Mouse (Mus musculus): ENCODE data around the gene Wdr34.
"Not testable (repeated sequence)": the region's sequence is repeated elsewhere in the genome, so short reads cannot be mapped to it uniquely, and the experiment has no call there.

Wdr34 gene

GRCm38 (mm10) chr2:30066046-30066901 lies 17.6 kb upstream of the Wdr34 start:
- DNase-seq (ENCODE audit: low spot score) = peak; percentile 92

GRCm38 (mm10) chr2:30064298-30064697 lies 15.6 kb upstream of the Wdr34 start:
- DNase-seq (ENCODE audit: low spot score) = no peak

- no peak for DNase-seq (ENCODE audit: low spot score)
Measured at GRCm38 (mm10) chr2:30063791-30064190, 15.1 kb upstream of the Wdr34 start.

GRCm38 (mm10) chr2:30063235-30063634 lies 14.6 kb upstream of the Wdr34 start:
- DNase-seq (ENCODE audit: low spot score) = no peak

- peak; percentile 39 for DNase-seq (ENCODE audit: low spot score)
Measured at GRCm38 (mm10) chr2:30062249-30063093, 13.8 kb upstream of the Wdr34 start.

GRCm38 (mm10) chr2:30061215-30062166 lies 12.8 kb upstream of the Wdr34 start:
- DNase-seq (ENCODE audit: low spot score) = no peak

GRCm38 (mm10) chr2:30058418-30058817 lies 9.7 kb upstream of the Wdr34 start:
- no peak for DNase-seq (ENCODE audit: low spot score)

GRCm38 (mm10) chr2:30057223-30057904 lies 8.7 kb upstream of the Wdr34 start, which contains the start of gene Set:
Gene Set (plus strand): TSS chr2:30057378.
- no peak for DNase-seq (ENCODE audit: low spot score)

- no peak for DNase-seq (ENCODE audit: low spot score)
Measured at GRCm38 (mm10) chr2:30056736-30057135, 8.1 kb upstream of the Wdr34 start.

- not testable (repeated sequence) for DNase-seq (ENCODE audit: low spot score)
Measured at GRCm38 (mm10) chr2:30055310-30055709, 6.6 kb upstream of the Wdr34 start.

- DNase-seq (ENCODE audit: low spot score) = no peak
Measured at GRCm38 (mm10) chr2:30051992-30052761, 3.5 kb upstream of the Wdr34 start.

- no peak for DNase-seq (ENCODE audit: low spot score)
Measured at GRCm38 (mm10) chr2:30049831-30050230, 1.1 kb upstream of the Wdr34 start.

GRCm38 (mm10) chr2:30048101-30048501 lies 580 bp downstream of the Wdr34 start:
- DNase-seq (ENCODE audit: low spot score) = no peak

- DNase-seq (ENCODE audit: low spot score) = no peak
Measured at GRCm38 (mm10) chr2:30047127-30047526, 1.6 kb downstream of the Wdr34 start.

GRCm38 (mm10) chr2:30044550-30044949 lies 4.1 kb downstream of the Wdr34 start:
- no peak for DNase-seq (ENCODE audit: low spot score)

GRCm38 (mm10) chr2:30042445-30042844 lies 6.2 kb downstream of the Wdr34 start:
- DNase-seq (ENCODE audit: low spot score) = peak; percentile 78

- DNase-seq (ENCODE audit: low spot score) = no peak
Measured at GRCm38 (mm10) chr2:30039687-30040086, 9.0 kb downstream of the Wdr34 start.

- no peak for DNase-seq (ENCODE audit: low spot score)
Measured at GRCm38 (mm10) chr2:30038370-30038769, 10.3 kb downstream of the Wdr34 start.

- no peak for DNase-seq (ENCODE audit: low spot score)
Measured at GRCm38 (mm10) chr2:30037762-30038161, 10.9 kb downstream of the Wdr34 start.

- peak; percentile 18 for DNase-seq (ENCODE audit: low spot score)
Measured at GRCm38 (mm10) chr2:30032957-30033356, 15.7 kb downstream of the Wdr34 start.

All from layer of hippocampus, adult 11-12 months (tissue).